23 mouse cellular contexts compared by ENCODE assay signal in genomic region chr8:47914161-47914560, GRCm38 (mm10).
"Had no signal": no experiment of that assay in that cellular context is flagged by ENCODE, and none has a peak within 500 bp of the region (broad histone marks: within the 10 kb centered on the region; RNA-seq: fewer than 3 reads in every experiment).

No protein-coding gene starts in this region.

- H3K9ac ChIP-seq: heart, embryonic 12.5 days; heart, embryonic 13.5 days; heart, embryonic 15.5 days; hindbrain, embryonic 12.5 days; hindbrain, embryonic 13.5 days; hindbrain, embryonic 14.5 days; hindbrain, embryonic 15.5 days; intestine, embryonic 15.5 days; kidney, embryonic 15.5 days had no signal

- H3K27me3 ChIP-seq: heart, embryonic 12.5 days; heart, embryonic 13.5 days; heart, embryonic 15.5 days; hindbrain, embryonic 12.5 days; hindbrain, embryonic 13.5 days; hindbrain, embryonic 15.5 days; intestine, embryonic 15.5 days; kidney, embryonic 15.5 days had no signal

- H3K9me3 ChIP-seq: heart, embryonic 13.5 days; heart, embryonic 15.5 days; intestine, embryonic 15.5 days had no signal

- H3K4me3 ChIP-seq: heart, adult 2 months; heart, embryonic 12.5 days; heart, embryonic 13.5 days; heart, embryonic 15.5 days; hindbrain, embryonic 10.5 days; hindbrain, embryonic 12.5 days; hindbrain, embryonic 13.5 days; hindbrain, embryonic 15.5 days; intestine, embryonic 15.5 days; kidney, embryonic 15.5 days; layer of hippocampus, adult 2 months had no signal

- H3K4me2 ChIP-seq: heart, embryonic 11.5 days; heart, embryonic 12.5 days; heart, embryonic 13.5 days; heart, embryonic 15.5 days; hindbrain, embryonic 12.5 days; hindbrain, embryonic 13.5 days; hindbrain, embryonic 14.5 days; hindbrain, embryonic 15.5 days; intestine, embryonic 15.5 days; kidney, embryonic 15.5 days had no signal

- DNase-seq: heart, adult 2 months; heart, postnatal 10 days; heart, postnatal 14 days; heart, postnatal 36 days; kidney, adult 18-20 months; layer of hippocampus, adult 9-11 months; layer of hippocampus, postnatal 36 days had no signal

- H3K36me3 ChIP-seq: hindbrain, embryonic 13.5 days; hindbrain, embryonic 15.5 days; intestine, embryonic 15.5 days had no signal

- ATAC-seq: inflammation-experienced regulatory T-cells, adult 6 months; intestine, embryonic 15.5 days; intestine, embryonic 16.5 days; intestine, postnatal 0 days had no signal

- H3K4me1 ChIP-seq: hindbrain, embryonic 10.5 days; hindbrain, embryonic 12.5 days; hindbrain, embryonic 13.5 days; intestine, embryonic 15.5 days had no signal

- H3K27ac ChIP-seq: heart, adult 2 months; heart, embryonic 13.5 days; heart, embryonic 15.5 days; hindbrain, embryonic 10.5 days; hindbrain, embryonic 12.5 days; hindbrain, embryonic 13.5 days; hindbrain, embryonic 14.5 days; hindbrain, embryonic 15.5 days; hindbrain, postnatal 0 days; intestine, embryonic 15.5 days; kidney, embryonic 15.5 days; layer of hippocampus, adult 2 months had no signal
